Mouse (Mus musculus) mouse embryonic stem cell (cell line): ENCODE measurements around the gene Atp5d.

ENCODE experiments used
- in situ Hi-C, 2 experiments: fragments of 300-500 bp; cut with MboI; formaldehyde crosslinking; loops; 1 replicate in 1 of 2; 3 replicates in 1 of 2; pipeline ENCODE4 v1.14.3; 2019 to 2020; ENCODE audit warnings: low sequenced_read_pairs in 2 of 2, low pct_unique_long_range_greater_than_20kb in 1 of 2, mixed read lengths in 1 of 2; ENCODE audit not compliant: unreplicated experiment in 1 of 2

The Atp5d gene

GRCm38 (mm10) chr10:80149291-80150225 is 11.1 kb downstream of the Atp5d start:
- in situ Hi-C loops: no loop called here

- in situ Hi-C loops: no loop called here
These were observed 12.1 kb downstream of the Atp5d start for GRCm38 (mm10) chr10:80150226-80151210.

GRCm38 (mm10) chr10:80151211-80152034 is 13.0 kb downstream of the Atp5d start:
- in situ Hi-C loops: no loop called here

- in situ Hi-C loops: no loop called here
These were observed 13.8 kb downstream of the Atp5d start for GRCm38 (mm10) chr10:80152071-80152872.

GRCm38 (mm10) chr10:80152873-80153260 is 14.4 kb downstream of the Atp5d start:
- in situ Hi-C loops: no loop called here

- in situ Hi-C loops: no loop called here
These were observed 15.3 kb downstream of the Atp5d start for GRCm38 (mm10) chr10:80153713-80154112.

- in situ Hi-C loops: no loop called here
These were observed 16.0 kb downstream of the Atp5d start for GRCm38 (mm10) chr10:80154384-80154783.

GRCm38 (mm10) chr10:80155277-80155676 is 16.8 kb downstream of the Atp5d start:
- in situ Hi-C loops: no loop called here

- in situ Hi-C loops: no loop called here
These were observed 17.7 kb downstream of the Atp5d start for GRCm38 (mm10) chr10:80156002-80156751.

- in situ Hi-C loops: no loop called here
These were observed 18.3 kb downstream of the Atp5d start for GRCm38 (mm10) chr10:80156752-80157053.

- in situ Hi-C loops: no loop called here
These were observed 18.9 kb downstream of the Atp5d start for GRCm38 (mm10) chr10:80157141-80157929.

GRCm38 (mm10) chr10:80158307-80158986 is 20.0 kb downstream of the Atp5d start:
- in situ Hi-C loops: no loop called here

- in situ Hi-C loops: no loop called here
These were observed 20.7 kb downstream of the Atp5d start for GRCm38 (mm10) chr10:80159021-80159560.

- in situ Hi-C loops: no loop called here
These were observed 21.4 kb downstream of the Atp5d start for GRCm38 (mm10) chr10:80159561-80160454.
